In the genomic region with DNA sequence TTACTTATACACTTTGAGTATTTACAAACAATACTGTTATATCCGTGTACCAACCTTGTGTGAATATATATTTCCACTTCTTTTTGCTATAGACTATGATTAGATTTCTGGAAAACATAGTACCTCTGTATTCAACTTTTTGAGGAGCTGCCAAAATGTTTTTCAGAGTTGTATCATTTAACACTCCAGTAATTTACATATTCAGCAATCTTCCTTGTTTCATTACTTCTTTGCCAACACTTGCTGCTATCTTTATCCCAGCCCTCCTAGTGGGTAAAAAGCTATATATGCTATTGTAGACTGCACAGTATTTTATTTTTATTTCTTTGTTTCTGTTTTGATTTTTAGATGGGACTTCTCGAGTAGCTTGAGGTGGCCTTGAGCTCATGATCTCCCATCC, we compare ENCODE assay signal across 26 mouse cellular contexts. TPM values are rescaled to one million over a fixed set of nuclear protein-coding genes. Genes with fewer than 3 reads are reported as not detected.
DNase-seq lines count a peak whose midpoint lies in the region; ATAC-seq and TF ChIP-seq lines count a peak whose summit lies in the region.
"Had no signal": no experiment of that assay in that cellular context is flagged by ENCODE, and none has a peak within 500 bp of the region (broad histone marks: within the 10 kb centered on the region; RNA-seq: fewer than 3 reads in every experiment).

No protein-coding gene starts in this region.

- H3K36me3 ChIP-seq in forebrain, postnatal 0 days (ENCODE audit: insufficient read depth), result no peaks in the 10 kb centered on the region
- H3K36me3 ChIP-seq in forebrain, embryonic 13.5 days (ENCODE audit: poor library complexity, severe bottlenecking), result no peaks in the 10 kb centered on the region
- H3K36me3 ChIP-seq in thymus, adult 2 months (ENCODE audit: control insufficient read depth, insufficient read depth, low read length), result no peaks in the 10 kb centered on the region
- H3K36me3 ChIP-seq: embryonic facial prominence, embryonic 10.5 days; embryonic facial prominence, embryonic 12.5 days; G1E had no signal

- peak; percentile 42; the same call in 1 of the 2 replicates for ATAC-seq in forebrain, postnatal 0 days
- no peak for ATAC-seq in forebrain, embryonic 13.5 days
- ATAC-seq: activated CD4-positive, CD25-positive, alpha-beta regulatory T cell, adult 4 months; CD4-positive, CD25-positive, alpha-beta regulatory T cell, adult 4 months; forebrain, embryonic 14.5 days; forebrain, embryonic 16.5 days; Patski had no signal

- no peak for DNase-seq in forebrain, postnatal 0 days
- DNase-seq in left cerebral cortex, adult 2 months (ENCODE audit: extremely low spot score in 1 of 2, low spot score in 2 of 2), result no peak
- DNase-seq in left cerebral cortex, postnatal 4 days, result no peak
- no peak for DNase-seq in thymus, adult 2 months
- DNase-seq: adrenal gland, adult 8-10 months; adrenal gland, postnatal 14 days; adrenal gland, postnatal 36 days; B cell, adult 2 months; cerebellum, adult 11 months; cerebellum, adult 18-20 months; cerebellum, adult 8-10 months; cerebellum, adult 9-11 months; cerebellum, postnatal 14 days; cerebellum, postnatal 36 days; embryo, embryonic 11 days had no signal

- H3K9ac ChIP-seq in forebrain, postnatal 0 days, result no peak overlapping the region
- no peak overlapping the region for H3K9ac ChIP-seq in forebrain, embryonic 13.5 days
- H3K9ac ChIP-seq: embryonic facial prominence, embryonic 12.5 days had no signal

- no peaks in the 10 kb centered on the region for H3K4me1 ChIP-seq in forebrain, postnatal 0 days (ENCODE audit: insufficient read depth)
- no peaks in the 10 kb centered on the region for H3K4me1 ChIP-seq in forebrain, embryonic 13.5 days
- H3K4me1 ChIP-seq in thymus, adult 2 months (replicated peaks; ENCODE audit: control insufficient read depth, insufficient read depth, low read length), result no peaks in the 10 kb centered on the region
- H3K4me1 ChIP-seq: embryonic facial prominence, embryonic 10.5 days; embryonic facial prominence, embryonic 12.5 days had no signal

- no peak overlapping the region for H3K4me2 ChIP-seq in forebrain, postnatal 0 days (ENCODE audit: low read depth)
- H3K4me2 ChIP-seq in forebrain, embryonic 13.5 days, result no peak overlapping the region
- H3K4me2 ChIP-seq: embryonic facial prominence, embryonic 12.5 days had no signal

- H3K27ac ChIP-seq in forebrain, postnatal 0 days (ENCODE audit: low read depth, low read length), result peak overlapping the region; percentile 41; the same call in 1 of the 2 replicates
- H3K27ac ChIP-seq in forebrain, embryonic 13.5 days, result no peak overlapping the region
- H3K27ac ChIP-seq in left cerebral cortex, adult 2 months, result no peak overlapping the region
- no peak overlapping the region for H3K27ac ChIP-seq in thymus, adult 2 months (ENCODE audit: control insufficient read depth, insufficient read depth, low read length)
- H3K27ac ChIP-seq: embryonic facial prominence, embryonic 10.5 days; embryonic facial prominence, embryonic 12.5 days had no signal

- H3K4me3 ChIP-seq in forebrain, postnatal 0 days (ENCODE audit: low read depth, low read length), result no peak overlapping the region
- no peak overlapping the region for H3K4me3 ChIP-seq in forebrain, embryonic 13.5 days
- no peak overlapping the region for H3K4me3 ChIP-seq in left cerebral cortex, adult 2 months
- H3K4me3 ChIP-seq in thymus, adult 2 months (ENCODE audit: control insufficient read depth, insufficient read depth, low read length), result no peak overlapping the region
- H3K4me3 ChIP-seq: embryonic facial prominence, embryonic 10.5 days; embryonic facial prominence, embryonic 12.5 days had no signal

- no peak for TF ChIP-seq POLR2A in thymus, adult 2 months (IDR thresholded peaks at IDR 0.05; ENCODE audit: control insufficient read depth, extremely low read depth, insufficient read depth, low read length, poor library complexity)

- WGBS in forebrain, postnatal 0 days, result 66% methylated on average over 2 of the region's 2 CpGs
- WGBS in forebrain, embryonic 13.5 days, result 84% methylated on average over 2 of the region's 2 CpGs
- WGBS in thymus, adult 2 months, result 88% methylated on average over 2 of the region's 2 CpGs

- no peak for TF ChIP-seq CTCF in forebrain, postnatal 0 days (IDR thresholded peaks at IDR 0.05; ENCODE audit: low read depth)
- peak; percentile 1 for TF ChIP-seq CTCF in left cerebral cortex, adult 2 months (IDR thresholded peaks at IDR 0.05)
- no peak for TF ChIP-seq CTCF in thymus, adult 2 months (IDR thresholded peaks at IDR 0.05; ENCODE audit: borderline replicate concordance, control insufficient read depth, extremely low read depth, insufficient read depth, low read length, poor library complexity)

- intact Hi-C loops in left cerebral cortex, adult 2 months (cut with DNase I), result loop anchor here (5.0 kb wide), 1 partner anchor 58 kb away; no protein-coding TSS in a partner anchor
- intact Hi-C loops in left cerebral cortex, postnatal 4 days (cut with DNase I), result no loop called here

- no peaks in the 10 kb centered on the region for H3K9me3 ChIP-seq in forebrain, postnatal 0 days (ENCODE audit: low read length)
- 0 out of 2 replicates have a peak, but pooled peaks cover 6% of the 10 kb centered on the region for H3K9me3 ChIP-seq in forebrain, embryonic 13.5 days (replicated peaks)
- H3K9me3 ChIP-seq: embryonic facial prominence, embryonic 10.5 days; embryonic facial prominence, embryonic 12.5 days; G1E had no signal

- H3K27me3 ChIP-seq in forebrain, postnatal 0 days (ENCODE audit: insufficient read depth, low read length), result no peaks in the 10 kb centered on the region
- H3K27me3 ChIP-seq in forebrain, embryonic 13.5 days, result no peaks in the 10 kb centered on the region
- no peaks in the 10 kb centered on the region for H3K27me3 ChIP-seq in thymus, adult 2 months (ENCODE audit: control insufficient read depth, insufficient read depth, low read length)
- H3K27me3 ChIP-seq: CH12.LX; embryonic facial prominence, embryonic 12.5 days had no signal

RNA-seq across cellular contexts. Expression of a gene that starts 29.2 kb away (rescaled TPM):
- total RNA-seq in forebrain, postnatal 0 days (2014; rRNA removed), result 13.4 and 22.0 TPM in 2 replicates
- polyA plus RNA-seq in forebrain, postnatal 0 days (2015; fragmentation: Nextera tagmentation; extraction: Ambion mirVana), result 10.0 and 12.7 TPM in 2 replicates
- polyA plus RNA-seq in forebrain, embryonic 13.5 days (2015; fragmentation: Nextera tagmentation; extraction: Ambion mirVana), result 0.67 and 0.70 TPM in 2 replicates
- total RNA-seq in left cerebral cortex, adult 2 months (2021), result 10 to 100 TPM; 48.3 to 49.7 TPM
- 10 to 100 TPM; 16.0 to 17.9 TPM for total RNA-seq in left cerebral cortex, postnatal 4 days (2021)
- polyA plus RNA-seq in thymus, adult 2 months (2012; rRNA removed), result 8.8 and 9.9 TPM in 2 replicates
- total RNA-seq: CH12.LX; common myeloid progenitor, adult 5-6 weeks had no signal
- polyA plus RNA-seq: G1E, Patski had no signal

RNA-seq across cellular contexts. Expression of a gene that starts 43.1 kb away (rescaled TPM):
- total RNA-seq in forebrain, postnatal 0 days (2014; rRNA removed), result 13.2 and 14.5 TPM in 2 replicates
- polyA plus RNA-seq in forebrain, postnatal 0 days (2015; fragmentation: Nextera tagmentation; extraction: Ambion mirVana), result 7.1 and 12.0 TPM in 2 replicates
- polyA plus RNA-seq in forebrain, embryonic 13.5 days (2015; fragmentation: Nextera tagmentation; extraction: Ambion mirVana), result 26.8 and 28.2 TPM in 2 replicates
- 10 to 100 TPM; 19.5 to 22.7 TPM for total RNA-seq in left cerebral cortex, adult 2 months (2021)
- total RNA-seq in left cerebral cortex, postnatal 4 days (2021), result 10 to 100 TPM; 15.0 to 18.8 TPM
- 13.4 TPM in 2 replicates for polyA plus RNA-seq in thymus, adult 2 months (2012; rRNA removed)
